Mouse (Mus musculus): Measurements from ENCODE around the gene Ppp2r2c. TPM values are rescaled to one million over a fixed set of nuclear protein-coding genes. Genes with fewer than 3 reads are reported as not detected.

The Ppp2r2c gene
- polyA plus RNA-seq, 1 experiment from 2014 or later, result 9.5 TPM

DNA sequence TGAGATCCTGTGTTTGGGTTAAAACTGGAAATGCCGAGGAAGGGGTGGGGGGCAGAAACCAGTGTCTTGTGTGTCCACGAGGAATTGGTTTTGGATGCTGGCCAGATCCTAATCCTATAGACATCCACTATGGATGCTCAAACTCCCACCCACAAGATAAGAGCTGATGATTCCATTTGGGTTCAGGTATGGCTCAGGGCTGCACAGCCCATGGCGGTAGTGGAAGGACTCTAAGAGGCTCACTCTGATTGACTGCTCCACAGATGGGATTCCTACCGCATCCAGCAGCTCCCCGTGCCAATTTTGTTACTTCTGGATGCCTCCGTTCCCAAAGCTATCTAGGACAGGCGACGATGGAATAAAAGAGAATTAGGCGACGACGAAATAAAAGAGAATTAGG is 20.6 kb downstream of the Ppp2r2c start:
- 88% methylated on average over 11 of the region's 11 CpGs for WGBS
- no peaks in the 10 kb centered on the region for H3K9me3 ChIP-seq (ENCODE audit: control insufficient read depth, low read length)
- H3K4me3 ChIP-seq (ENCODE audit: low read depth, low read length), result no peak overlapping the region
- peaks cover 11% of the 10 kb centered on the region; the same call in 1 of the 2 replicates for H3K4me1 ChIP-seq (ENCODE audit: control insufficient read depth, insufficient read depth, low read length)
- no peak overlapping the region for H3K9ac ChIP-seq (ENCODE audit: low read length)
- no peak for DNase-seq (ENCODE audit: low spot score)
- no peak overlapping the region for H3K4me2 ChIP-seq (ENCODE audit: low read depth)
- no peaks in the 10 kb centered on the region for H3K36me3 ChIP-seq (ENCODE audit: control insufficient read depth, insufficient read depth, low read length)
- H3K27ac ChIP-seq (ENCODE audit: low read depth, low read length), result no peak overlapping the region
- ATAC-seq (ENCODE audit: insufficient read depth, low FRiP score, low TSS enrichment), result no peak
- no peaks in the 10 kb centered on the region for H3K27me3 ChIP-seq (ENCODE audit: control insufficient read depth, insufficient read depth, low read length)

DNA sequence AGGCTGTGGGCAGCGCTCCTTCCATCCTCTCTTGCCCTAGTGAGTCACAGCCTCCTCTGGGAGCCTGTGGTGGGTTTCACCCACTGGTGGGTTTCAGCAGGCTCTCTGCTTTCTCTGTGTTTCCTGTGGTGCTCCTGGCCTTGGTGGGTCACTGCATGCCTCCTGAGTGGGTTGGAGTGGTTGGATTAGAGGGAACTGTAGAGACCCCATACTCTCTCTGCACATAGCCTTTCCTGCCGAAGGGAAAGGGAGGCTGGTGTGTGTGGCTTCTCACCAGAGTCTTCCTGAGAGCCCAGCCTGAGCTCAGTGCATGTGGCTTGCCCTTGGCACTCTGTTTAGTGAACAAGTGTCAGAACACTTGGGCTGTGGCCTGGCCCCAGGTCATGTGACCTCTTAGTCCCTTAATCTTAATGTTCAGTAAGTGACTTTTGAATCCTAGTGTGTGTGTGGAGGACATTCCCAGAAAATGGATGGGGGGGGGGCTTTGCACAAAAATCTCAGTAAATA is 21.1 kb downstream of the Ppp2r2c start:
- no peak for ATAC-seq (ENCODE audit: insufficient read depth, low FRiP score, low TSS enrichment)
- DNase-seq (ENCODE audit: low spot score), result no peak
- no peak overlapping the region for H3K27ac ChIP-seq (ENCODE audit: low read depth, low read length)

DNA sequence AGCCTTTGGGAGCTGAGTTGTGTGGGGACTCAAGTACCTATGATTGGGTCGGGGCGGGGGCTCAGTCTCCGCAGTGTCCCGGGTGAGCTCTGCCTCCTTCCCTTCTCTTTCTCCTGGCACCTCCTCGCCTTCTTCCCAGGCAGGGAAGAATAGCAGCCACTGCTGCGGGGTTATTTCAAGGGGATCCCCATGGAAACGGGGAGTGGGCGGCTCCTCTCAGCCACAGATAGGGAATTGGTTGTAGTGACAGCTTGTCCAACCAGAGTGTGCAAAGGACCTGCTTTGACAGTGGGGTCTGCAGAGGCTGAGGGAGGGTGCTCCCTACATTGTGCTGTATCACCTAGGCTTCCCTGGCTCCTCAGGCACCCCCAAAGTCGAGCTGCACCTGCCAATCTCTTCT is 22.5 kb downstream of the Ppp2r2c start:
- Histone ChIP-seq H3K36me3 (ENCODE audit: control insufficient read depth, insufficient read depth, low read length) (no peaks in the 10 kb centered on the region), H3K9ac (ENCODE audit: low read length) (peak overlapping the region; percentile 18; the same call in 1 of the 2 replicates), H3K27ac (ENCODE audit: low read depth, low read length) (no peak overlapping the region), H3K4me1 (ENCODE audit: control insufficient read depth, insufficient read depth, low read length) (peaks cover 11% of the 10 kb centered on the region; the same call in 1 of the 2 replicates), H3K27me3 (ENCODE audit: control insufficient read depth, insufficient read depth, low read length) (no peaks in the 10 kb centered on the region), H3K4me3 (ENCODE audit: low read depth, low read length) (no peak overlapping the region), H3K9me3 (ENCODE audit: control insufficient read depth, low read length) (no peaks in the 10 kb centered on the region), H3K4me2 (ENCODE audit: low read depth) (no peak overlapping the region)
- ATAC-seq (ENCODE audit: insufficient read depth, low FRiP score, low TSS enrichment) (peak; percentile 39; the same call in 1 of the 2 replicates), DNase-seq (ENCODE audit: low spot score) (peak; percentile 59)
- whole genome bisulfite sequencing, result 24% methylated on average over 9 of the region's 9 CpGs

More for the DNA sequence above, 21.1 kb downstream of the Ppp2r2c start:
- no peak overlapping the region for H3K4me3 ChIP-seq (ENCODE audit: low read depth, low read length)
- 90% methylated on average over 2 of the region's 2 CpGs for WGBS
- H3K27me3 ChIP-seq (ENCODE audit: control insufficient read depth, insufficient read depth, low read length), result no peaks in the 10 kb centered on the region
- no peaks in the 10 kb centered on the region for H3K36me3 ChIP-seq (ENCODE audit: control insufficient read depth, insufficient read depth, low read length)
- H3K9me3 ChIP-seq (ENCODE audit: control insufficient read depth, low read length), result no peaks in the 10 kb centered on the region
- peaks cover 11% of the 10 kb centered on the region; the same call in 1 of the 2 replicates for H3K4me1 ChIP-seq (ENCODE audit: control insufficient read depth, insufficient read depth, low read length)
- no peak overlapping the region for H3K4me2 ChIP-seq (ENCODE audit: low read depth)
- H3K9ac ChIP-seq (ENCODE audit: low read length), result no peak overlapping the region

DNA sequence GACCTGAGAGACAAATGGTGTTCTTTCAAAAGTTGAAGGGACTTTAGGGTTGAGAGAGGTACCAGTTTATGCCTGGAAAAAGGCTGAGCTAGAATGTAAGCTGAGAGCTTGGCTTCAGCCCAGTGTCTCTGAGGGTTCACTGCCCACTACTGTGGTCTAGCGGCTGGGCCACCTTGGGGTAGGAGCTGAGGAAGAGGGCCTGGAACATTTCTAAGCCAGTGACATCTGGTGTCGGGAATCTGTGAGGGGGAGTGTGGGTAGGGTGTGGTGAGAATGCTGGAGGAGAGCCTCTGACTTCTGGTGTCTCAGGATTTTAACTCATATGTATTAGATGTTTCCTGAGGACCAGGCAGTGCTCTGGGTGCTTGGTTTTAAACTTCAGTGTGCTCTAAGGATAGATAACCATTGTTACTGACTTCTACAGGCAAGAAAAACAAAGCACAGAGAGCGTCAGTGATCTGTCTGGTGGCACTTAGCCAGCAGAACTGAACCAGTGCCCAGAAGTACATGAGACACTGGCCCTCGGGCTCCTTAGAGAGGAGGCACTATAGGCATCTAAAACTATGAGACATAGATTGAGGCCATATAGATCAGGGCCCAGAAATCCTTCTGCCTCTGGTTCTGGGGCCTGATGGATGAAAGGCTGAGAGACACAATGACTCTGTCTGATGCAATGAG is 23.6 kb downstream of the Ppp2r2c start:
- no peaks in the 10 kb centered on the region for H3K9me3 ChIP-seq (ENCODE audit: control insufficient read depth, low read length)
- ATAC-seq (ENCODE audit: insufficient read depth, low FRiP score, low TSS enrichment), result no peak
- WGBS, result 67% methylated on average over 4 of the region's 4 CpGs
- H3K36me3 ChIP-seq (ENCODE audit: control insufficient read depth, insufficient read depth, low read length), result no peaks in the 10 kb centered on the region
- no peak for DNase-seq (ENCODE audit: low spot score)
- no peak overlapping the region for H3K9ac ChIP-seq (ENCODE audit: low read length)
- no peak overlapping the region for H3K4me2 ChIP-seq (ENCODE audit: low read depth)
- H3K4me1 ChIP-seq (ENCODE audit: control insufficient read depth, insufficient read depth, low read length), result peaks cover 11% of the 10 kb centered on the region; the same call in 1 of the 2 replicates
- H3K4me3 ChIP-seq (ENCODE audit: low read depth, low read length), result no peak overlapping the region
- H3K27me3 ChIP-seq (ENCODE audit: control insufficient read depth, insufficient read depth, low read length), result no peaks in the 10 kb centered on the region
- no peak overlapping the region for H3K27ac ChIP-seq (ENCODE audit: low read depth, low read length)

DNA sequence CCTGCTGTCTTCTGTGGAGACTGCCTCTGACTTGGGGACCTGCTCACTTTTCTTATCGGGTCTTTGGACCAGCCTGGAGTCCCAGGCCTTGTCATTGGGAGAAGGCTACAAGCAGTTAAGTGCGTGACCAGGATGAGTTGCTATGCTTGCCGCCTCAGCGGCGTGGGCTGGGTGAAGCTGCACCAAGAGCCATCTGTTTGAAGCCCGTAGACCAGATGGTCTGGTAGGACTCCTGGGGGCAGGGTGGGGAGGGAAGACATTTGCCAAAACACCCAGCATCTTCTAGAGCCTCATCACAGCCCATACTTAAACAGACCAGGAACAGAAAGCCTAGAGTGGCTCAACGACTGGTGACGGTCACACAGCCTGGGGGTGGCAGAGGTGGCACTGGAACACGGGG is 24.9 kb downstream of the Ppp2r2c start:
- Histone ChIP-seq H3K9ac (ENCODE audit: low read length) (no peak overlapping the region), H3K4me2 (ENCODE audit: low read depth) (no peak overlapping the region), H3K4me1 (ENCODE audit: control insufficient read depth, insufficient read depth, low read length) (peaks cover 2% of the 10 kb centered on the region; the same call in 1 of the 2 replicates), H3K27ac (ENCODE audit: low read depth, low read length) (no peak overlapping the region), H3K36me3 (ENCODE audit: control insufficient read depth, insufficient read depth, low read length) (no peaks in the 10 kb centered on the region), H3K9me3 (ENCODE audit: control insufficient read depth, low read length) (no peaks in the 10 kb centered on the region), H3K27me3 (ENCODE audit: control insufficient read depth, insufficient read depth, low read length) (no peaks in the 10 kb centered on the region), H3K4me3 (ENCODE audit: low read depth, low read length) (no peak overlapping the region)
- DNase-seq (ENCODE audit: low spot score) (no peak), ATAC-seq (ENCODE audit: insufficient read depth, low FRiP score, low TSS enrichment) (no peak)
- 67% methylated on average over 9 of the region's 9 CpGs for WGBS

DNA sequence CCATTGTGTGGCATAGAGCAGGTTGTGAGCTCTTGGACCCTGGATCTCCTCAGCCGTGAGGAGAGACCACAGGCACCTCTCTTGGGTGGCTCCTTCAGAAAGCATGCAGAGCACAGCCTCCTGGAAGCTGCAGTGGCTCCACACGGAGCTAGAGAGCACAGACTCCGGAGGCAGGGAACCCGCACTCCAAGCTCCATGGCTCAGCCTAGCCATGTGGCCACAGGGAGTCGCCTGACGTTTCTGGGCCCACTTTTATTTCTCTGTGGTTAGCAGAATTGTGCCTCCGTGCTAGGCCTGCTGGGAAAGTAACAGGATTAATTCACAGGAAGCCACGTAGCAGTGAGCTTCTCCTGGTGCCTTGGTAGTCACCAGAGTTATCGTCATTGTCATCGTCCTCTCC is 25.8 kb downstream of the Ppp2r2c start:
- no peaks in the 10 kb centered on the region for H3K36me3 ChIP-seq (ENCODE audit: control insufficient read depth, insufficient read depth, low read length)
- H3K27me3 ChIP-seq (ENCODE audit: control insufficient read depth, insufficient read depth, low read length), result no peaks in the 10 kb centered on the region
- no peak overlapping the region for H3K4me2 ChIP-seq (ENCODE audit: low read depth)
- H3K27ac ChIP-seq (ENCODE audit: low read depth, low read length), result no peak overlapping the region
- no peak overlapping the region for H3K4me3 ChIP-seq (ENCODE audit: low read depth, low read length)
- DNase-seq (ENCODE audit: low spot score) (no peak), ATAC-seq (ENCODE audit: insufficient read depth, low FRiP score, low TSS enrichment) (no peak)
- no peak overlapping the region for H3K9ac ChIP-seq (ENCODE audit: low read length)
- H3K4me1 ChIP-seq (ENCODE audit: control insufficient read depth, insufficient read depth, low read length), result peaks cover 2% of the 10 kb centered on the region; the same call in 1 of the 2 replicates
- WGBS, result 76% methylated on average over 10 of the region's 10 CpGs
- H3K9me3 ChIP-seq (ENCODE audit: control insufficient read depth, low read length), result no peaks in the 10 kb centered on the region

DNA sequence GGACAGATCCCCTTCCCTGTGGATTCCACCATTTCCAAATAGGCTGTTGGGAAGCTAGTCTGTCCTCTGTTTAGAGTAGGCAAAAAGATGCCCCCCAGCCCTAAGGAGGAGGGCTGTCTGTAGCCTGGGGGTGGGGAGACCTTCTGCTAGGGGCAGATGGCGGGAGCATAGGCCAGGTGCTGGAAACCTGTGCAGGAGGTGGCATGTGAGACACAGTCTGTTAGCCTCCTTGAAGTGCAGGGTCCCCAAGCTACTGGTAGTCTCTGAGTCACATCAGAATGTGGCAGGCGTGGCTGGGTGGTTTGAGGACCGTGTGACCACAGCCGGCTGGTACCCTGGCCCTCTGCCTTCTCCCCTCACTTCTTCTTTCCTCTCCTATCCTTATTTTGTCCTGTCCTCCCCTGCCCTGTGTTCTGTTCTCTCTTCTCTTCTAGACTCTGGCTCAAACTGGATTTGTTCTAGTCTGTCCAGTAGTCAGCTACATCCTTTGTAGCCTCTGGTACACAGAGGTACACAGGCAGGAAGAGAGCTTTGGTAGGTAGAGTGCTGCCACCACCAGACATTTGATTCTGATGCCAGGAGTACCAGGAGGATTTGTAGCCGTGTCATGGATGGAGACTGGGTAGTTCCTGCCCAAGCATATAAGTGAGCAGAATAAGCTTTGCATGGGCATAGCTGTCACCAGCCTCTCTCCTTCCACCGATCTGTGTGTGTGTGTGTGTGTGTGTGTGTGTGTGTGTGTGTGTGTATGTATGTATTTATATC is 26.5 kb downstream of the Ppp2r2c start:
- no peak overlapping the region for H3K27ac ChIP-seq (ENCODE audit: low read depth, low read length)
- H3K9me3 ChIP-seq (ENCODE audit: control insufficient read depth, low read length), result no peaks in the 10 kb centered on the region
- no peak overlapping the region for H3K4me2 ChIP-seq (ENCODE audit: low read depth)
- WGBS, result 77% methylated on average over 6 of the region's 6 CpGs
- DNase-seq (ENCODE audit: low spot score) (no peak), ATAC-seq (ENCODE audit: insufficient read depth, low FRiP score, low TSS enrichment) (no peak)
- H3K9ac ChIP-seq (ENCODE audit: low read length), result no peak overlapping the region
- no peaks in the 10 kb centered on the region for H3K36me3 ChIP-seq (ENCODE audit: control insufficient read depth, insufficient read depth, low read length)
- H3K4me1 ChIP-seq (ENCODE audit: control insufficient read depth, insufficient read depth, low read length), result peaks cover 2% of the 10 kb centered on the region; the same call in 1 of the 2 replicates
- H3K4me3 ChIP-seq (ENCODE audit: low read depth, low read length), result no peak overlapping the region
- no peaks in the 10 kb centered on the region for H3K27me3 ChIP-seq (ENCODE audit: control insufficient read depth, insufficient read depth, low read length)

- H3K9ac ChIP-seq (ENCODE audit: low read length), result no peak overlapping the region
- peaks cover under 1% of the 10 kb centered on the region; the same call in 1 of the 2 replicates for H3K4me1 ChIP-seq (ENCODE audit: control insufficient read depth, insufficient read depth, low read length)
- no peak overlapping the region for H3K4me2 ChIP-seq (ENCODE audit: low read depth)
- DNase-seq (ENCODE audit: low spot score) (no peak), ATAC-seq (ENCODE audit: insufficient read depth, low FRiP score, low TSS enrichment) (no peak)
- WGBS, result 71% methylated on average over 10 of the region's 10 CpGs
- no peaks in the 10 kb centered on the region for H3K36me3 ChIP-seq (ENCODE audit: control insufficient read depth, insufficient read depth, low read length)
- no peaks in the 10 kb centered on the region for H3K27me3 ChIP-seq (ENCODE audit: control insufficient read depth, insufficient read depth, low read length)
- H3K9me3 ChIP-seq (ENCODE audit: control insufficient read depth, low read length), result no peaks in the 10 kb centered on the region
- no peak overlapping the region for H3K4me3 ChIP-seq (ENCODE audit: low read depth, low read length)
- no peak overlapping the region for H3K27ac ChIP-seq (ENCODE audit: low read depth, low read length)
Observed at GRCm38 (mm10) chr5:36895621-36896573, 27.6 kb downstream of the Ppp2r2c start.
